Mouse (Mus musculus): Measurements from ENCODE around the gene Aff2. TPM values are rescaled to one million over a fixed set of nuclear protein-coding genes. Genes with fewer than 3 reads are reported as not detected.

Gene Aff2
- polyA plus RNA-seq, 1 experiment = 0.11 TPM

DNA sequence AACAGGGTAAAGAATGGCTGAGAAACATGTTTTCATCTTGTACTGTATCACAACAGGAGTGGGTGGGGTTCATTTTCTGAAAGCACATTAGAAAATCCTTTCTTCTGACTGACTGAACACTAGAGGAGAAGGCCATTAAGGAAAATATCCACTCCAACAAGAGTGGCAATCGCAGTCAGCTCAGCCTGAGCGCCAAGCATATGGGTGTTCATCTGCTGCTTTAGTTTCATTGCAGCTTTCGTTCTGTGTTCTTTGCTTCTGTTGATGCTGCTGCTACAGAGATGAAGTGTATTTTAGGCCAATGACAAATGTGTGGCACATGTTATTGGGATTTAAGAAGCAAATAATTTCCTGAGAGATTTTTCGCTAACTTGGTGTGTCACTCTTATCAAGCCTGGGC is 451.7 kb downstream of the Aff2 start:
- no peaks in the 10 kb centered on the region for H3K4me1 ChIP-seq (replicated peaks; ENCODE audit: control insufficient read depth, insufficient read depth, low read length)
- no peak overlapping the region for H3K4me3 ChIP-seq (ENCODE audit: control insufficient read depth, insufficient read depth, low read length)
- DNase-seq = no peak
- 94% methylated on average over 4 of the region's 4 CpGs for WGBS
- H3K36me3 ChIP-seq (ENCODE audit: control insufficient read depth, insufficient read depth, low read length) = no peaks in the 10 kb centered on the region
- no peaks in the 10 kb centered on the region for H3K27me3 ChIP-seq (ENCODE audit: control insufficient read depth, insufficient read depth, low read length)
- no peak overlapping the region for H3K27ac ChIP-seq (ENCODE audit: control insufficient read depth, insufficient read depth, low read length)
- TF ChIP-seq CTCF (IDR thresholded peaks at IDR 0.05; ENCODE audit: borderline replicate concordance, control insufficient read depth, extremely low read depth, insufficient read depth, low read length, poor library complexity) = no peak
- TF ChIP-seq POLR2A (IDR thresholded peaks at IDR 0.05; ENCODE audit: control insufficient read depth, extremely low read depth, insufficient read depth, low read length, poor library complexity) = no peak

DNA sequence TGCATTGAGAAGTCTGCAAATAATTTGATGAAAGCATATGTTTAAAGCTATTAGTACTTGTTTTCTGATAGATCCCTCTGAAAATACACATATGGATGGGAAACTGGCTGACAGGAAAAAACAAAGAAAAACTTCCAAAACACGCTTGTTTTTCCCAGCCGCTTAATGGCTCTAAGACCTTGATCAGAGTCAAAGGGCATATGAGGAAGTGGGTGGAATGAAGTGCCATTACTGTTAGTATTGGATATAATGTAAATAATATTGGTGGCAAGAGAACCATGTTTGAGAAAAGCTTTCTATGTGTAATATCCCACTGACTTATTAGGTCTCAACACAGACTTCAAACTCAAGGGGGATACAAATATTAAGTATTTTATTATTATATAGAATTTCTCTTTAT is 455.0 kb downstream of the Aff2 start:
- WGBS = 94% methylated on average over 2 of the region's 2 CpGs
- TF ChIP-seq CTCF (IDR thresholded peaks at IDR 0.05; ENCODE audit: borderline replicate concordance, control insufficient read depth, extremely low read depth, insufficient read depth, low read length, poor library complexity) = no peak
- DNase-seq = no peak
- Histone ChIP-seq H3K4me3 (ENCODE audit: control insufficient read depth, insufficient read depth, low read length) (no peak overlapping the region), H3K36me3 (ENCODE audit: control insufficient read depth, insufficient read depth, low read length) (no peaks in the 10 kb centered on the region), H3K27me3 (ENCODE audit: control insufficient read depth, insufficient read depth, low read length) (no peaks in the 10 kb centered on the region), H3K27ac (ENCODE audit: control insufficient read depth, insufficient read depth, low read length) (no peak overlapping the region), H3K4me1 (replicated peaks; ENCODE audit: control insufficient read depth, insufficient read depth, low read length) (no peaks in the 10 kb centered on the region)

DNA sequence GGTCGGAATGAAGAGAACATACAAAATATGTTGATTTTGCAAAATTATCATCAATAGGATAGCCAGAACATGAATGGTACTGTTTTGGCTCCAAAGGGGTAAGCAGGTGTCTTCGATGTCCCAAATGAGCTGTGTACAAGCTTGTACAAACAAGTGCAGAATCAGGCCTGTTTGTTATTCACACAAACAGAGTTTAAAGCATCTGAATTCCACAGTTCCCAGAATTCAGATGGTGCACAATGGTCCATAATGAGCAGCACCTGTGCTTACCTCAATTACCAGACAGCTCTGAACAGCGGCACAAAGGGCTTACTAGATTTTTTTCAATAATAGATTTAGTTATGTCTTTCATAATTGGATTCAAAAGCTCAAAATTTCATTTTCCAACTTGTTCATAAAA is 457.6 kb downstream of the Aff2 start:
- 96% methylated on average over 3 of the region's 3 CpGs for WGBS
- Histone ChIP-seq H3K4me3 (ENCODE audit: control insufficient read depth, insufficient read depth, low read length) (no peak overlapping the region), H3K27ac (ENCODE audit: control insufficient read depth, insufficient read depth, low read length) (no peak overlapping the region), H3K4me1 (replicated peaks; ENCODE audit: control insufficient read depth, insufficient read depth, low read length) (no peaks in the 10 kb centered on the region), H3K27me3 (ENCODE audit: control insufficient read depth, insufficient read depth, low read length) (no peaks in the 10 kb centered on the region), H3K36me3 (ENCODE audit: control insufficient read depth, insufficient read depth, low read length) (no peaks in the 10 kb centered on the region)
- no peak for DNase-seq
- TF ChIP-seq CTCF (IDR thresholded peaks at IDR 0.05; ENCODE audit: borderline replicate concordance, control insufficient read depth, extremely low read depth, insufficient read depth, low read length, poor library complexity) = no peak
- TF ChIP-seq POLR2A (IDR thresholded peaks at IDR 0.05; ENCODE audit: control insufficient read depth, extremely low read depth, insufficient read depth, low read length, poor library complexity) = no peak

DNA sequence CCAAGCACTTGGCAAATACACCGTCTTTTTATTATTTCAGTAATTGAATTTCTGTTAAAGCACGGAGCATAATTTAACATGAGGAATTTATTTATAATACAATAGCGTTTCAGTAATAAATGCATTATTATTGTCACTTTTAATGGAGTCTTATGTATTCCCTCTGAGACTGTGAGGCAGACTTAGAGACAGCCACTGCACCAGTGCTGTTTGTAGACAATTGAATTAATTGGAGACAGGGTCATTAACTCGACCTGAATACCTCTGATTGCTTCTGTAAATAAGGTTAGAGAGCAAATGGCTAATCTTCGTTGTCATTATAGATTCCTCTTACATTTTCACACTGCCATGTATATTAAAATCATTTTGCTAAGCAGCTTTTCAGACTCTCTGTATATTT is 458.1 kb downstream of the Aff2 start:
- TF ChIP-seq CTCF (IDR thresholded peaks at IDR 0.05; ENCODE audit: borderline replicate concordance, control insufficient read depth, extremely low read depth, insufficient read depth, low read length, poor library complexity) (no peak), POLR2A (IDR thresholded peaks at IDR 0.05; ENCODE audit: control insufficient read depth, extremely low read depth, insufficient read depth, low read length, poor library complexity) (no peak)
- Histone ChIP-seq H3K4me1 (replicated peaks; ENCODE audit: control insufficient read depth, insufficient read depth, low read length) (no peaks in the 10 kb centered on the region), H3K27ac (ENCODE audit: control insufficient read depth, insufficient read depth, low read length) (no peak overlapping the region), H3K27me3 (ENCODE audit: control insufficient read depth, insufficient read depth, low read length) (no peaks in the 10 kb centered on the region), H3K36me3 (ENCODE audit: control insufficient read depth, insufficient read depth, low read length) (no peaks in the 10 kb centered on the region), H3K4me3 (ENCODE audit: control insufficient read depth, insufficient read depth, low read length) (no peak overlapping the region)
- whole genome bisulfite sequencing = 74% methylated on average over 5 of the region's 5 CpGs
- no peak for DNase-seq

DNA sequence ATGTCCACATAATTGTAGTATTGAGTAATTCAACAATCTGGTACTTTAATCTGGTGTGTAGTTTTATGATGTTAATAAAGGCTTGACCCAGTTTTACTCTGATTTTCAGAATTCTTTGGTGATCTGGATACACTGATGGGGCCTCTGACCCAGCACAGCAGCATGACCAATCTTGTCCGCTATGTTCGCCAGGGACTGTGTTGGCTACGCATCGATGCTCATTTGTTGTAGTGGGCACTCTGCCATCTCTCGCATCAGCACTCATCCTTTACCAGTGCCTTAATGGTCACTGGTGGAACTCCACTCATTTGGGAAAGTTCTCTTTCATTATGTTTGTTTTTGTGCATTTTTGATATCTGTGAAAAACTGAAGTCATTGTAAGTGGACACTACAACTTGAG is 507.5 kb downstream of the Aff2 start:
- no peak for TF ChIP-seq CTCF (IDR thresholded peaks at IDR 0.05; ENCODE audit: borderline replicate concordance, control insufficient read depth, extremely low read depth, insufficient read depth, low read length, poor library complexity)
- TF ChIP-seq POLR2A (IDR thresholded peaks at IDR 0.05; ENCODE audit: control insufficient read depth, extremely low read depth, insufficient read depth, low read length, poor library complexity) = no peak
- no peaks in the 10 kb centered on the region for H3K27me3 ChIP-seq (ENCODE audit: control insufficient read depth, insufficient read depth, low read length)
- H3K4me1 ChIP-seq (replicated peaks; ENCODE audit: control insufficient read depth, insufficient read depth, low read length) = no peaks in the 10 kb centered on the region
- 95% methylated on average over 5 of the region's 5 CpGs for WGBS
- DNase-seq = no peak
- H3K27ac ChIP-seq (ENCODE audit: control insufficient read depth, insufficient read depth, low read length) = no peak overlapping the region
- H3K4me3 ChIP-seq (ENCODE audit: control insufficient read depth, insufficient read depth, low read length) = no peak overlapping the region
- no peaks in the 10 kb centered on the region for H3K36me3 ChIP-seq (ENCODE audit: control insufficient read depth, insufficient read depth, low read length)

DNA sequence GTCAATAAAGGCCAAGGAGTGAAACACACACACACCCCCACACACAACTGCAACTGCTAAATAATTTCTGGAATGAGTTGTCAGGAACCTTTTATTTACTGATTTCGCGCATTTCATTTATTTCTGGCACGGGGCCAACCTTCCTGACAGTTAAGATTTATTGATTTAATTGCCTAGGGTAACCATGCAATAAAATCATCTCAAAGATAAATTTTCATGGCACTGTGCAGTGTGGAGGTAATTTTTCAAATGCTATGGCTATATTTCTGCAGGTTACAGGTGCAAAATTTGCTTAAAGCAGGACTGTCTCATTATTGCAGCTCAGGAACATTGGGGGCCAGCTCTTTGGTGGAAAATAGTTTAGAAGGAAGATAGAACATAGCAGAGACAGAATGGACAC is 531.6 kb downstream of the Aff2 start:
- Histone ChIP-seq H3K4me1 (replicated peaks; ENCODE audit: control insufficient read depth, insufficient read depth, low read length) (no peaks in the 10 kb centered on the region), H3K27ac (ENCODE audit: control insufficient read depth, insufficient read depth, low read length) (no peak overlapping the region), H3K27me3 (ENCODE audit: control insufficient read depth, insufficient read depth, low read length) (no peaks in the 10 kb centered on the region), H3K36me3 (ENCODE audit: control insufficient read depth, insufficient read depth, low read length) (no peaks in the 10 kb centered on the region), H3K4me3 (ENCODE audit: control insufficient read depth, insufficient read depth, low read length) (no peak overlapping the region)
- 36% methylated on average over 3 of the region's 3 CpGs for WGBS
- DNase-seq = no peak
- TF ChIP-seq CTCF (IDR thresholded peaks at IDR 0.05; ENCODE audit: borderline replicate concordance, control insufficient read depth, extremely low read depth, insufficient read depth, low read length, poor library complexity) (no peak), POLR2A (IDR thresholded peaks at IDR 0.05; ENCODE audit: control insufficient read depth, extremely low read depth, insufficient read depth, low read length, poor library complexity) (no peak)
